27 mouse cellular contexts compared by ENCODE assay signal in genomic region chr16:45625342-45625741, GRCm38 (mm10). TPM values are rescaled to one million over a fixed set of nuclear protein-coding genes. Genes with fewer than 3 reads are reported as not detected.
"Had no signal": no experiment of that assay in that cellular context is flagged by ENCODE, and none has a peak within 500 bp of the region (broad histone marks: within the 10 kb centered on the region; RNA-seq: fewer than 3 reads in every experiment).

No protein-coding gene starts in this region.

- H3K4me1 ChIP-seq: kidney, embryonic 15.5 days; limb, embryonic 12.5 days; limb, embryonic 15.5 days; midbrain, embryonic 10.5 days; midbrain, embryonic 13.5 days had no signal

- H3K27ac ChIP-seq: kidney, embryonic 15.5 days; limb, embryonic 12.5 days; limb, embryonic 15.5 days; liver, embryonic 14.5 days; lung, embryonic 15.5 days; midbrain, embryonic 10.5 days; midbrain, embryonic 13.5 days had no signal

- H3K36me3 ChIP-seq: kidney, embryonic 15.5 days; limb, embryonic 12.5 days; limb, embryonic 15.5 days; lung, embryonic 15.5 days; midbrain, embryonic 10.5 days; midbrain, embryonic 13.5 days had no signal

- H3K9me3 ChIP-seq: kidney, embryonic 15.5 days; limb, embryonic 12.5 days; limb, embryonic 15.5 days; lung, embryonic 15.5 days; midbrain, embryonic 10.5 days; midbrain, embryonic 13.5 days had no signal

- DNase-seq: kidney, adult 11 months; kidney, adult 8-10 months; kidney, postnatal 10 days; layer of hippocampus, postnatal 36 days; left cerebral cortex, postnatal 4 days; liver, postnatal 0 days; lung, postnatal 10 days; lung, postnatal 36 days; thymus, adult 18-20 months; thymus, postnatal 36 days had no signal

- ATAC-seq: liver, postnatal 0 days; midbrain, embryonic 13.5 days; midbrain, embryonic 16.5 days had no signal

- H3K4me3 ChIP-seq: kidney, embryonic 15.5 days; limb, embryonic 12.5 days; limb, embryonic 15.5 days; lung, embryonic 15.5 days; midbrain, embryonic 10.5 days; midbrain, embryonic 13.5 days; myocyte had no signal

- H3K27me3 ChIP-seq: kidney, embryonic 15.5 days; limb, embryonic 12.5 days; limb, embryonic 15.5 days; lung, embryonic 15.5 days; midbrain, embryonic 13.5 days had no signal

- H3K4me2 ChIP-seq: kidney, embryonic 15.5 days; limb, embryonic 12.5 days; limb, embryonic 15.5 days; liver, embryonic 11.5 days; lung, embryonic 15.5 days; midbrain, embryonic 13.5 days had no signal

- H3K9ac ChIP-seq: kidney, embryonic 15.5 days; limb, embryonic 12.5 days; limb, embryonic 15.5 days; liver, embryonic 14.5 days; liver, postnatal 0 days; lung, embryonic 15.5 days; midbrain, embryonic 13.5 days had no signal

RNA-seq across cellular contexts. Expression of gene Gcsam, which starts 15.2 kb away (rescaled TPM):
- total RNA-seq: layer of hippocampus, adult 8-10 months; layer of hippocampus, postnatal 10 days; layer of hippocampus, postnatal 36 days; left cerebral cortex, adult 8-10 months; left cerebral cortex, postnatal 14 days; left cerebral cortex, postnatal 4 days; monocyte, adult 5-6 weeks had no signal
- polyA plus RNA-seq: midbrain, embryonic 13.5 days; midbrain, embryonic 16.5 days; myocyte; neural tube, embryonic 14.5 days had no signal

RNA-seq across cellular contexts. Expression of gene BC016579, which starts 28.5 kb away (rescaled TPM):
- total RNA-seq: layer of hippocampus, postnatal 10 days; left cerebral cortex, postnatal 4 days; monocyte, adult 5-6 weeks had no signal
- polyA plus RNA-seq: midbrain, embryonic 16.5 days; myocyte; testis, adult 2 months had no signal
